In the genomic region with DNA sequence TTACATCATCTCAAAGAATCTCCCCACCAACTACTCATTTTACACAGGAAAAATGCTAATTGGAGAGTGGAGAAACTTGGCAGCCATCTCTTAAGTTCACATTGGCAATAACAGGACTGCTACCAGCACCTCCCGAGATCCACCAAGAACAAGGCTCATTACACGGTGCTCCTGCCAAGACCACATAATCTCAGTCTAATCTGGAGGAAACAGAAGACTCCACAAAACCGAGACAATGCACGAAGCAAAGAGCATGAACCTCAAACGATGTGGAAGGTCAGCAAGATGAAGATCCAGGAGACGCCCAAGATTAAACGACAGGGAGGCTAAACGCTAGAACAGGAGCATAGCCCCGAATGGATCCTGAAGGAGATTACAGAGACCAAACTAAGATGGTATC, we compare ENCODE assay signal across 26 mouse cellular contexts. TPM values are rescaled to one million over a fixed set of nuclear protein-coding genes. Genes with fewer than 3 reads are reported as not detected.
DNase-seq lines count a peak whose midpoint lies in the region; ATAC-seq and TF ChIP-seq lines count a peak whose summit lies in the region.
"Had no signal": no experiment of that assay in that cellular context is flagged by ENCODE, and none has a peak within 500 bp of the region (broad histone marks: within the 10 kb centered on the region; RNA-seq: fewer than 3 reads in every experiment).

No protein-coding gene starts in this region.

- H3K4me2 ChIP-seq in heart, postnatal 0 days (ENCODE audit: low read depth, low read length): no peak overlapping the region
- no peak overlapping the region for H3K4me2 ChIP-seq in midbrain, embryonic 16.5 days (ENCODE audit: low read length)
- H3K4me2 ChIP-seq: embryonic facial prominence, embryonic 12.5 days; heart, embryonic 15.5 days; kidney, embryonic 15.5 days; limb, embryonic 13.5 days; liver, embryonic 11.5 days; lung, embryonic 15.5 days; midbrain, embryonic 12.5 days had no signal

- no peak; the same call in 1 of the 2 replicates for ATAC-seq in heart, postnatal 0 days (ENCODE audit: insufficient read depth, low read depth)
- ATAC-seq in megakaryocyte-erythroid progenitor cell, adult 5-6 weeks (replicated peaks; ENCODE audit: low FRiP score, low TSS enrichment, poor library complexity, severe bottlenecking): peak; percentile 65
- ATAC-seq in midbrain, embryonic 16.5 days: no peak
- ATAC-seq: activated CD4-positive, CD25-positive, alpha-beta regulatory T cell, adult 4 months; forebrain, embryonic 14.5 days; hindbrain, embryonic 16.5 days had no signal

- no peak for TF ChIP-seq RAD21 in MEL (IDR thresholded peaks at IDR 0.05; ENCODE audit: low read depth, low read length)

- intact Hi-C loops in heart, adult 2 months (cut with DNase I): loop anchor here (1.0 kb wide), 3 partner anchors 10 to 130 kb away; no protein-coding TSS in a partner anchor

- peak; percentile 84 for TF ChIP-seq EP300 in heart, adult 2 months (IDR thresholded peaks at IDR 0.05; ENCODE audit: insufficient read depth, low read depth, low read length)
- TF ChIP-seq EP300 in MEL (IDR thresholded peaks at IDR 0.05; ENCODE audit: low read depth in 1 of 2, low read length in 2 of 2): peak; percentile 55 to 70
- TF ChIP-seq EP300 in heart, postnatal 0 days (IDR thresholded peaks at IDR 0.05; ENCODE audit: low read depth): peak; percentile 53

- H3K9ac ChIP-seq in heart, adult 2 months (ENCODE audit: low read depth, low read length): no peak overlapping the region
- no peak overlapping the region for H3K9ac ChIP-seq in MEL (ENCODE audit: control insufficient read depth, low read depth, low read length, poor library complexity, severe bottlenecking)
- no peak overlapping the region for H3K9ac ChIP-seq in heart, postnatal 0 days (replicated peaks; ENCODE audit: low read depth, low read length)
- no peak overlapping the region for H3K9ac ChIP-seq in midbrain, embryonic 16.5 days (ENCODE audit: low read depth, low read length)
- H3K9ac ChIP-seq: embryonic facial prominence, embryonic 12.5 days; heart, embryonic 15.5 days; kidney, embryonic 15.5 days; limb, embryonic 13.5 days; lung, embryonic 15.5 days; midbrain, embryonic 12.5 days had no signal

- H3K4me3 ChIP-seq in heart, adult 2 months: no peak overlapping the region
- H3K4me3 ChIP-seq in heart, embryonic 10.5 days: no peak overlapping the region
- no peak overlapping the region for H3K4me3 ChIP-seq in MEL (ENCODE audit: control insufficient read depth in 1 of 2, insufficient read depth in 1 of 2, low read depth in 2 of 2, low read length in 2 of 2)
- H3K4me3 ChIP-seq in heart, postnatal 0 days (ENCODE audit: low read depth, low read length): no peak overlapping the region
- H3K4me3 ChIP-seq in midbrain, embryonic 16.5 days (ENCODE audit: low read depth, low read length): no peak overlapping the region
- H3K4me3 ChIP-seq: embryonic facial prominence, embryonic 12.5 days; heart, embryonic 15.5 days; kidney, embryonic 15.5 days; left cerebral cortex, adult 2 months; limb, embryonic 13.5 days; lung, embryonic 15.5 days; midbrain, embryonic 12.5 days had no signal

- 41% methylated on average over 9 of the region's 9 CpGs for WGBS in heart, adult 2 months
- WGBS in heart, embryonic 10.5 days: 75% methylated on average over 9 of the region's 9 CpGs
- 67% methylated on average over 9 of the region's 9 CpGs for WGBS in heart, postnatal 0 days
- WGBS in midbrain, embryonic 16.5 days: 89% methylated on average over 9 of the region's 9 CpGs

- no peaks in the 10 kb centered on the region for H3K27me3 ChIP-seq in heart, adult 2 months (ENCODE audit: control insufficient read depth, insufficient read depth, low read length)
- no peaks in the 10 kb centered on the region for H3K27me3 ChIP-seq in heart, embryonic 10.5 days (ENCODE audit: insufficient read depth, poor library complexity, severe bottlenecking)
- no peaks in the 10 kb centered on the region; a peak in 1 of 4 replicates for H3K27me3 ChIP-seq in MEL (ENCODE audit: control insufficient read depth in 1 of 2, insufficient read depth in 2 of 2, low read length in 2 of 2)
- H3K27me3 ChIP-seq in heart, postnatal 0 days (ENCODE audit: control insufficient read depth, insufficient read depth, low read length): no peaks in the 10 kb centered on the region
- H3K27me3 ChIP-seq in midbrain, embryonic 16.5 days (ENCODE audit: control insufficient read depth, insufficient read depth, low read depth, low read length): 0 out of 2 replicates have a peak, but pooled peaks cover 2% of the 10 kb centered on the region
- H3K27me3 ChIP-seq: embryonic facial prominence, embryonic 12.5 days; heart, embryonic 15.5 days; kidney, embryonic 15.5 days; limb, embryonic 13.5 days; lung, embryonic 15.5 days had no signal

- TF ChIP-seq CTCF in heart, adult 2 months (IDR thresholded peaks at IDR 0.05): no peak
- no peak for TF ChIP-seq CTCF in MEL (IDR thresholded peaks at IDR 0.05 in 2 of 3, conservative IDR thresholded peaks at IDR 0.05 in 1 of 3; ENCODE audit: control insufficient read depth in 1 of 3, insufficient read depth in 1 of 3, low read depth in 2 of 3, low read length in 3 of 3, poor library complexity in 1 of 3, severe bottlenecking in 1 of 3)
- TF ChIP-seq CTCF in heart, postnatal 0 days (IDR thresholded peaks at IDR 0.05; ENCODE audit: low read depth): no peak

- peaks cover 22% of the 10 kb centered on the region for H3K4me1 ChIP-seq in heart, adult 2 months (ENCODE audit: control insufficient read depth, insufficient read depth, low read length)
- H3K4me1 ChIP-seq in heart, embryonic 10.5 days: no peaks in the 10 kb centered on the region
- H3K4me1 ChIP-seq in MEL (ENCODE audit: control insufficient read depth in 1 of 2, insufficient read depth in 2 of 2, low read length in 2 of 2): no peaks in the 10 kb centered on the region; a peak in 1 of 4 replicates
- H3K4me1 ChIP-seq in heart, postnatal 0 days (ENCODE audit: control insufficient read depth, insufficient read depth): no peaks in the 10 kb centered on the region
- H3K4me1 ChIP-seq in midbrain, embryonic 16.5 days (ENCODE audit: control insufficient read depth, insufficient read depth, low read length): no peaks in the 10 kb centered on the region; the same call in 1 of the 2 replicates
- H3K4me1 ChIP-seq: embryonic facial prominence, embryonic 12.5 days had no signal

- H3K9me3 ChIP-seq in heart, embryonic 10.5 days: no peaks in the 10 kb centered on the region
- no peaks in the 10 kb centered on the region for H3K9me3 ChIP-seq in MEL (replicated peaks; ENCODE audit: insufficient read depth, low read length)
- H3K9me3 ChIP-seq in heart, postnatal 0 days (replicated peaks; ENCODE audit: control insufficient read depth, low read length): peaks cover 12% of the 10 kb centered on the region; the same call in 1 of the 2 replicates
- 0 out of 2 replicates have a peak, but pooled peaks cover 2% of the 10 kb centered on the region for H3K9me3 ChIP-seq in midbrain, embryonic 16.5 days (replicated peaks; ENCODE audit: control insufficient read depth, low read length, poor library complexity, severe bottlenecking)
- H3K9me3 ChIP-seq: heart, embryonic 15.5 days; lung, embryonic 15.5 days; midbrain, embryonic 12.5 days had no signal

- TF ChIP-seq POLR2A in heart, adult 2 months (IDR thresholded peaks at IDR 0.05; ENCODE audit: insufficient read depth, low read depth, low read length): peak; percentile 57; the same call in 1 of the 2 replicates
- TF ChIP-seq POLR2A in MEL (IDR thresholded peaks at IDR 0.05; ENCODE audit: control insufficient read depth in 1 of 2, insufficient read depth in 1 of 2, low read depth in 1 of 2, low read length in 2 of 2, poor library complexity in 1 of 2): no peak

- H3K27ac ChIP-seq in heart, adult 2 months: peak overlapping the region; percentile 65
- no peak overlapping the region for H3K27ac ChIP-seq in heart, embryonic 10.5 days
- no peak overlapping the region for H3K27ac ChIP-seq in MEL (ENCODE audit: control insufficient read depth, low read depth, low read length)
- peak overlapping the region; percentile 53 for H3K27ac ChIP-seq in heart, postnatal 0 days (ENCODE audit: low read depth)
- H3K27ac ChIP-seq in midbrain, embryonic 16.5 days (ENCODE audit: low read length): no peak overlapping the region
- H3K27ac ChIP-seq: embryonic facial prominence, embryonic 12.5 days; heart, embryonic 15.5 days; kidney, embryonic 15.5 days; left cerebral cortex, adult 2 months; limb, embryonic 13.5 days; lung, embryonic 15.5 days; midbrain, embryonic 12.5 days had no signal

- DNase-seq in heart, adult 2 months: peak in 1 of 2 experiments; percentile 61
- no peak for DNase-seq in heart, embryonic 10.5 days (ENCODE audit: low spot score)
- DNase-seq in MEL (ENCODE audit: low read depth, low spot score): peak; percentile 42
- DNase-seq in heart, postnatal 0 days (ENCODE audit: low spot score): no peak
- no peak for DNase-seq in layer of hippocampus, postnatal 10 days (ENCODE audit: low spot score in 2 of 2)
- DNase-seq: adrenal gland, adult 2 months; adrenal gland, postnatal 36 days; B cell, adult 2 months; cerebellum, adult 2 months; cerebellum, postnatal 36 days; embryo, embryonic 11 days; kidney, adult 11 months; kidney, postnatal 25 days had no signal

- peaks cover 12% of the 10 kb centered on the region for H3K36me3 ChIP-seq in heart, adult 2 months (ENCODE audit: control insufficient read depth, insufficient read depth, low read length)
- no peaks in the 10 kb centered on the region for H3K36me3 ChIP-seq in heart, embryonic 10.5 days
- peaks cover 0 to 3% of the 10 kb centered on the region in 2 experiments; a peak in 2 of 4 replicates for H3K36me3 ChIP-seq in MEL (ENCODE audit: control insufficient read depth in 1 of 2, insufficient read depth in 2 of 2, low read length in 2 of 2)
- H3K36me3 ChIP-seq in heart, postnatal 0 days (replicated peaks; ENCODE audit: control insufficient read depth, insufficient read depth, low read length): no peaks in the 10 kb centered on the region; the same call in 1 of the 2 replicates
- no peaks in the 10 kb centered on the region for H3K36me3 ChIP-seq in midbrain, embryonic 16.5 days (ENCODE audit: control insufficient read depth, insufficient read depth, low read length)
- H3K36me3 ChIP-seq: embryonic facial prominence, embryonic 12.5 days; heart, embryonic 15.5 days; kidney, embryonic 15.5 days; lung, embryonic 15.5 days; midbrain, embryonic 12.5 days had no signal

- H3K79me2 ChIP-seq in heart, adult 2 months (replicated peaks; ENCODE audit: control insufficient read depth, insufficient read depth, low read length): no peaks in the 10 kb centered on the region
- no peaks in the 10 kb centered on the region for H3K79me2 ChIP-seq in MEL (ENCODE audit: control insufficient read depth, insufficient read depth, low read length, poor library complexity)

RNA-seq across cellular contexts. Expression of a gene that starts 38.5 kb away (rescaled TPM):
- 10 to 100 TPM in 1 of 2 experiments, 1 to 10 TPM in 1; 8.7 to 11.8 TPM for total RNA-seq in heart, adult 2 months (2021)
- 4.5 and 7.6 TPM in 2 replicates for polyA plus RNA-seq in heart, adult 2 months (2012; rRNA removed)
- 1.3 and 3.2 TPM in 2 replicates for polyA plus RNA-seq in heart, embryonic 10.5 days (2016; fragmentation: Nextera tagmentation; extraction: Ambion mirVana)
- total RNA-seq in MEL (2012; rRNA removed): 1.9 and 2.7 TPM in 2 replicates
- polyA plus RNA-seq in MEL (2012; ENCODE audit: insufficient read depth in 1 of 2, insufficient read length in 2 of 2, low read depth in 1 of 2, low replicate concordance in 2 of 2, missing spikeins in 1 of 2): 1 to 10 TPM in 1 of 2 experiments, not detected in 1; 2.8 TPM
- total RNA-seq in heart, postnatal 0 days (2014; rRNA removed; ENCODE audit: low replicate concordance): 7.3 and 24.4 TPM in 2 replicates
- 3.3 and 4.4 TPM in 2 replicates for polyA plus RNA-seq in heart, postnatal 0 days (2015; fragmentation: Nextera tagmentation; extraction: Ambion mirVana)
- total RNA-seq in megakaryocyte-erythroid progenitor cell, adult 5-6 weeks (2014; fragmentation: Nextera tagmentation): 12.9 and 17.7 TPM in 2 replicates
- total RNA-seq in megakaryocyte-erythroid progenitor cell, adult 5-6 weeks (2017): 2.9 and 7.1 TPM in 2 replicates
- total RNA-seq in layer of hippocampus, postnatal 10 days (2021): 10 to 100 TPM; 23.9 to 26.6 TPM
- 9.1 and 11.7 TPM in 2 replicates for polyA plus RNA-seq in midbrain, embryonic 16.5 days (2015; fragmentation: Nextera tagmentation; extraction: Ambion mirVana)

Comparison
In these comparisons a context has a peak if more than half of its experiments do, and no peak if none do; other contexts are left out.
1. H3K27ac ChIP-seq: peak in heart, adult 2 months (single experiment) and heart, postnatal 0 days (single experiment); none in heart, embryonic 10.5 days (single experiment), MEL (single experiment) and midbrain, embryonic 16.5 days (single experiment).